Mouse (Mus musculus): ENCODE measurements around the gene Gnai3.

Gene Gnai3

GRCm38 (mm10) chr3:108083161-108083560 is 62.8 kb downstream of the Gnai3 start:
- no peak for DNase-seq (ENCODE audit: low spot score)

GRCm38 (mm10) chr3:108082251-108082875 is 63.6 kb downstream of the Gnai3 start:
- no peak for DNase-seq (ENCODE audit: low spot score)

GRCm38 (mm10) chr3:108081681-108082080 is 64.3 kb downstream of the Gnai3 start:
- DNase-seq (ENCODE audit: low spot score) = no peak

- DNase-seq (ENCODE audit: low spot score) = no peak
Measured at GRCm38 (mm10) chr3:108076836-108077235, 69.1 kb downstream of the Gnai3 start.

- DNase-seq (ENCODE audit: low spot score) = no peak
Measured at GRCm38 (mm10) chr3:108072983-108073569, 72.9 kb downstream of the Gnai3 start.

GRCm38 (mm10) chr3:108070295-108071293 is 75.4 kb downstream of the Gnai3 start:
- no peak for DNase-seq (ENCODE audit: low spot score)

GRCm38 (mm10) chr3:108069231-108069870 is 76.6 kb downstream of the Gnai3 start:
- no peak for DNase-seq (ENCODE audit: low spot score)

GRCm38 (mm10) chr3:108068826-108069225 is 77.1 kb downstream of the Gnai3 start:
- no peak for DNase-seq (ENCODE audit: low spot score)

- no peak for DNase-seq (ENCODE audit: low spot score)
Measured at GRCm38 (mm10) chr3:108067370-108067934, 78.5 kb downstream of the Gnai3 start.

GRCm38 (mm10) chr3:108065551-108065950 is 80.4 kb downstream of the Gnai3 start:
- no peak for DNase-seq (ENCODE audit: low spot score)

- no peak for DNase-seq (ENCODE audit: low spot score)
Measured at GRCm38 (mm10) chr3:108064672-108065071, 81.3 kb downstream of the Gnai3 start.

- DNase-seq (ENCODE audit: low spot score) = no peak
Measured at GRCm38 (mm10) chr3:108062648-108063047, 83.3 kb downstream of the Gnai3 start.

GRCm38 (mm10) chr3:108061420-108061819 is 84.5 kb downstream of the Gnai3 start:
- DNase-seq (ENCODE audit: low spot score) = peak; percentile 83

Measured in embryo, embryonic 10 days (tissue).